Mouse (Mus musculus): Measurements from ENCODE around the gene Dip2c.

GRCm38 (mm10) chr13:9342696-9343095 is 66.4 kb downstream of the Dip2c start:
- TF ChIP-seq CTCF (IDR thresholded peaks at IDR 0.05; ENCODE audit: low read depth) (no peak), EP300 (IDR thresholded peaks at IDR 0.05; ENCODE audit: low read depth) (no peak)
